Mouse (Mus musculus) regulatory T cell (primary cell): ENCODE data around the gene Sstr3.

Experiments used
- in situ Hi-C: fragments of 300-600 bp; cut with MboI, MseI; formaldehyde crosslinking; loops from one replicate; pipeline ENCODE4 v1.15.1; 2025; ENCODE audit warnings: high pct_unique_total_duplicates

The Sstr3 gene

DNA sequence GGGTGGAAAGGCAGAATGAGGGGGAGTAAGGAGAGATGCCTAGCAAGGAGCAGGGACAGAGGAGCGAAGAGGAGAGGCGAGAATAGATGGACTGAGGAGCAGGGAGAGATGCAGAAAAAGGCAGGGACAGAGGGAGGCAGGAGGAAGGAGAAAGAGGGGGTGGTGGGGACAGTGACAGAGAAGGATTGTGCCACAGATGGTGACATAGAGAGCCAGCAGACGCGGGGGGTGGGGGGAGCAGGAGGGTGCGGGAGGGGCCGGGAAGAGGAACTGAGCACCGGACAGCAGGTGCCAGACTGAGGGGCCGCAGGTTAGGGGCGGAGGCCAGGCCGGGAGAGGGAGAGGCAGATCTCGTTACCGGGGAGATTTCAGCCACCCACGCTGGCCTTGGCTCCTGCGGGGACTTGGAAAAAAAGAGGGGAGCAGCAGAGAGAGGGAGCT lies at the start of gene Sstr3:
Gene Sstr3, minus strand, starts transcription at position 125 of the 441 bp plus-strand sequence.
- in situ Hi-C loops, result loop anchor here (5.0 kb wide), 1 partner anchor 182 kb away; no protein-coding TSS in a partner anchor

DNA sequence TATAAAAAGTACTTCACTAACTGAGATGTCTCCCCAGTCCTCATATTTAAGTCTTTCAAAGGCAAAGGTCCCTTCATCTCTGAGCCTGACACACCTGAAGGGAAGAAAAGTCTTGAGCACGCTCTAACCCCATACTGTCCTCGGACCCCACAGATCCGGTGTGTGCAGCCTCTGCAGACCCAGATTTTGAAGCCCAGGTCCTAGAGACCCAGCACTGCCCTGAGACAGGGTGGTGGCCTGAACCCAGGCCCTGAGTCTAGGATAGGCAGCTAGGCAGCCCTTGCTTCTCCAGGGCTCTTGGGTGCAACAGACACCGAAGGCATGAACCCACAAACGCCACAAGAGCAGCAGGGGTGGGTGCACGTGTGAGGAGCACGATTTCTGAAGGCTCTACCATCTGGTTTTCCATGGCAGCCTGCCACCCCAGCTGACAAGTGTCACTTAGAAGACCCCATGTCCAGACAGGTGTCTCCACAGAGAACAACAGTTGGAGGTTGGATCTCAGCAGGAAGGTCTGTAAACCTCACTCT lies 49.5 kb upstream of the Sstr3 start:
- in situ Hi-C loops, result loop anchor here (25.0 kb wide), 1 partner anchor 1468 kb away; no protein-coding TSS in a partner anchor

DNA sequence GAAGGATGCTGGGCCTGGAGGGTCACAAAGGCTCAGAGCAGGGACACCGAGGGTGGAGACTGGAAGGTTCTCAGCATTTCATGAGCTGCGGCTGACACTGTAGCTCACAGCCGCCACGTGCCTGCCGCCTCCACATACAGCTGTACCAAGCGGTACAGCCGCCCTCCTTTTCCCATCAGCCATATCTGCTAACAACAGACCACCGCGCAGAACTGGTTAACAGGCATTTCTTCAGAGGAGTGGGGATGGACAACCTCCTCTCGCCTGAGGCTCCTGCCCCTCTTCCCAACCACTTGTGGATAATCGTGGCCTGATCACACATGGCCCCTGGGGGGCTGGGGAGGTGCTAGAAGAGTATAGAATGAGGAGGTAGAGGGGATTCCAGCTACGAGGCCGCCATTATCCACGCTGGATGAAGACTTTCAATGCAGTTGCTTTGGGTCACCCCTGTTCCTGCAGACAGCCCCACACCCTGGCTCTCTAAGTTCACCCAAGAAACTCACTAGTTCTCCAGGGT lies 48.0 kb upstream of the Sstr3 start:
- in situ Hi-C loops, result loop anchor here (25.0 kb wide), 1 partner anchor 1470 kb away; no protein-coding TSS in a partner anchor

GRCm38 (mm10) chr15:78591680-78592451 lies 47.4 kb upstream of the Sstr3 start:
- in situ Hi-C loops, result loop anchor here (25.0 kb wide), 1 partner anchor 1470 kb away; no protein-coding TSS in a partner anchor

DNA sequence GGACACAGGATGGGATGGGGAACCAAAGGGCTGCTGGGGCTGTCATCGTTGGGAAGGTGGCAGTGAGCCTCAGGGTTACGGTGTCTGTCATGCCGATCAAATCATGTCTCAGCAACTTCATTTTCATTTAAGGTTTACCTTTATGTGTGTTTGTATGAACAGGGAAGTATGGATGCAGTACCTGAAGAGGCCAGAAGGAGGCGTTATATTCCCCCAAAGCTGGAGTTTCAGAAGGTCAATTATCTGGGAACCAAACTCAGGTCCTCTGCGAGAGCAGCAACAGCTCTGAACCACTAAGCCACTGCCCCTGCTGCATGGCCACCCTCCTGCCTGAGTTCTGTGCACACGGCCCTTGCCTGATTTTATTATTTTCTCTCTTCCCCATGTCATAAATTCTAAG lies 46.3 kb upstream of the Sstr3 start:
- in situ Hi-C loops, result loop anchor here (25.0 kb wide), 1 partner anchor 1472 kb away; no protein-coding TSS in a partner anchor

DNA sequence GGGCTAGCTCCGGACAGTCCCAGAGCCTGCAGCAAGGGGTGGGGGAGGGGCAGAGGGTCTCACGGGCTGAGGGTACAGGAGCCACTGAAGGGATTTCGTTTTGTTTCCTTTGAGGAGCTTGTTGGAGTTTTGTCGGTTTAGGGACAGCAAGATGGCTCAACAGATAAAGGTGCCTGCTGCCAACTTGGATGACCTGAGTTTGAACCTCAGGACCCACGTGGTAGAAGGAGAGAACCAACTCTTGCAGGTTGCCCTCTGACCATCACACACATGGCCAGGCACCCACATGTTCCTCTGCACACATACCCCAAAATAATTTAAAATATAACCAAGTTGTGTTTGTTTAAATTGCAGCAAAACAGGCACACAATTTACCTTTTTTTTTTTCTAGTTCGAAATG lies 45.5 kb upstream of the Sstr3 start:
- in situ Hi-C loops, result loop anchor here (5.0 to 25.0 kb wide), 2 partner anchors 32 to 1472 kb away; no protein-coding TSS in a partner anchor

GRCm38 (mm10) chr15:78588900-78589299 lies 44.4 kb upstream of the Sstr3 start:
- in situ Hi-C loops, result loop anchor here (5.0 to 25.0 kb wide), 2 partner anchors 33 to 1473 kb away; no protein-coding TSS in a partner anchor

- in situ Hi-C loops, result loop anchor here (5.0 to 25.0 kb wide), 2 partner anchors 34 to 1474 kb away; no protein-coding TSS in a partner anchor
Measured at GRCm38 (mm10) chr15:78588049-78588448, 43.6 kb upstream of the Sstr3 start.

- in situ Hi-C loops, result loop anchor here (5.0 to 25.0 kb wide), 2 partner anchors 35 to 1475 kb away; no protein-coding TSS in a partner anchor
Measured at GRCm38 (mm10) chr15:78587050-78587994, 42.8 kb upstream of the Sstr3 start.

DNA sequence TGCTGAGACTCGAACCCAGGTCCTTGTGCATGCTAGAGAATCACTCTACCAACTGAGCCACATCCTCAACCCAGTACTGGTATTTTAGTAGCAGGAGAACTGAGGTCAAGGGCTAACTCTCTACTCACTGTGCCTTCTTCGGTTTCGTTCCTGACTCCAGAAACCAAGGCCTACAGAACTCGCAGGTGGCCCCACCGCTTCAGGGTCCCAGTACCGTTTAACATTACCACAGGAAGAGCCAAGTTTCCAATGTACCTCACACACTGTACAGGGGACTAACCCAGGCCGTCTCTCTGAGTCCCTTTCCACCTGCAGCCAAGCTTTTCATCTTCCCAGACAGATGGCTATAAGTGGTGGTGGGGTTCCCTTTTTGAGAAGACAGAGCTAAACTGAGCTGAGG lies 40.9 kb upstream of the Sstr3 start:
- in situ Hi-C loops, result loop anchor here (5.0 to 25.0 kb wide), 2 partner anchors 37 to 1477 kb away; no protein-coding TSS in a partner anchor

GRCm38 (mm10) chr15:78583352-78583751 lies 38.9 kb upstream of the Sstr3 start:
- in situ Hi-C loops, result loop anchor here (25.0 kb wide), 1 partner anchor 1479 kb away; no protein-coding TSS in a partner anchor

DNA sequence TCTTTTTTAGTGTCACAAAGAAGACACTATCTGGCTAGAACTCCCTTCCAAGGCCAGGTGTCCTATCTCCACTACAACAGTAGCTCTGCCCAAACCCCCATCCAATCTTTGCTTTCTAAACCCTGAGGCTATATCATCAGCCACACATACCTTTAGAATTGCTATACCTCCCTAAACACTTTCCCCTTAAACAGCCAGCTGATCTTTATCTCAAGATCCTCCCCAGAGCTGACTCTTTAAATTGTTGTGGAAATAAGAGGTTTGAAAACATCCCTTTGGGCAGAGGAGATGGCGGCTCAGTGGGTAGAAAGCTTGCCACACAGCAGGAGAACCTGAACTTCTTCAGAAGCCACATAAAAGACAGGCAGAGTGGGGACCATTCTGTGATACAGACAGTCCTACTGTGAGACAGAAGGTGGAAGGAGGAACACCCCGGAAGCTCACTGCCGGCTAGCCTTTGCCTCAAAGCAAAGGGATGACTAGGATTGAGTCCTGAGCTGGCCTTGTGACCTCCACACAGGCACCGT lies 31.9 kb upstream of the Sstr3 start:
- in situ Hi-C loops, result loop anchor here (25.0 kb wide), 1 partner anchor 1486 kb away; no protein-coding TSS in a partner anchor

DNA sequence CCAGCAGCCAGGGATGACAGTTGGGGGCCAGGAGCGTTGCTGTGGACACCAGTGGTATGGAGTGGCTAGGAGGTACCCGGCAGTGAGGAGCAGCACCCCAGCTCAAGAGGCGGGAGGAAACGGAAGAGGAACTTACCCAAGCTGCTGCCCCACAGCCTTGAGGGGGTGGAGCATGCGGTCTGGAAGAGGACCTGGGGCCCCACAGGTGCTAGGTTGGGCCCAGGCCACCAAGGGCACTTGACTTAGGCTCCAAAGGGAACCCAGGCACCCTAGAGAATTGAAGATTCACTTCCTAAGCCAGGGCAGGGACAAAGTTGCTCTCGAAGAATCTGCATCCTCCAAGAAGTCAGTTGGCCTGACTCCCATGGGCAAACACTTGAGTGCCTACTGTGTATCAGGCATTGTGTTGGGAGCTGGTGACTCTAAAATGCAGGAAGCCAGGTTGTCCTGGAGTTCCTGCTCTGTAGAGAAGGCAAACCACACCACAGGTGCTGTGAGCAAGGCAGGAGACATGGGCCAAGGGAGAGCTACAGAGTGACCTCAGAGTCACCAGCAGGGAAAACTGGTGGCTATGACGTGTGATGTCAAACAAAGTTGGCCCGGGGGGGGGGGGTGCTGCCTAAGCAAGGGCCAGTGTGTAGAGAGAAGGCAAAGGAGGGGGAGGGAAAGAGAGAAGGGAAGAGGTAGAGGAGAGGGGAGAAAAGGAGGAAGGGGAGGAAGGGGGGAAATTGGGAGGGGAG lies 28.3 kb upstream of the Sstr3 start, which contains the start of gene Rac2:
Gene Rac2, minus strand, starts transcription at position 126 of the 740 bp plus-strand sequence.
- in situ Hi-C loops, result no loop called here

DNA sequence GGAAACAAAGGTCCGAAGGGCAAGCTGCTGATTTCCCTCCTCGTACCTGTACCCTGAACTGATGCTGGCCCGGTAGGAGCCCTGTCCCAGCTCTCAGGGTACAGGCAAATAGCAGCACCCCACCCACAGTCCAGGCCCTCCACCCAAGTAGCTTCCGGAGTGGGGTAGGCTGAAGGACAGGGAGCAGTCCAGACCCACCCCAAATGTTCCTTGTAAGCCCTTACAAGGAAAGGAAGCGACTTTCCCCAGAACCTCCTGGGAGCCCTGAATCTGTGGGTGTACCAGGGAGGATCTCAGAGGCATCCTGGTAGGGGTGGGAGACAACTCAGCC lies 27.8 kb upstream of the Sstr3 start:
- in situ Hi-C loops, result no loop called here

DNA sequence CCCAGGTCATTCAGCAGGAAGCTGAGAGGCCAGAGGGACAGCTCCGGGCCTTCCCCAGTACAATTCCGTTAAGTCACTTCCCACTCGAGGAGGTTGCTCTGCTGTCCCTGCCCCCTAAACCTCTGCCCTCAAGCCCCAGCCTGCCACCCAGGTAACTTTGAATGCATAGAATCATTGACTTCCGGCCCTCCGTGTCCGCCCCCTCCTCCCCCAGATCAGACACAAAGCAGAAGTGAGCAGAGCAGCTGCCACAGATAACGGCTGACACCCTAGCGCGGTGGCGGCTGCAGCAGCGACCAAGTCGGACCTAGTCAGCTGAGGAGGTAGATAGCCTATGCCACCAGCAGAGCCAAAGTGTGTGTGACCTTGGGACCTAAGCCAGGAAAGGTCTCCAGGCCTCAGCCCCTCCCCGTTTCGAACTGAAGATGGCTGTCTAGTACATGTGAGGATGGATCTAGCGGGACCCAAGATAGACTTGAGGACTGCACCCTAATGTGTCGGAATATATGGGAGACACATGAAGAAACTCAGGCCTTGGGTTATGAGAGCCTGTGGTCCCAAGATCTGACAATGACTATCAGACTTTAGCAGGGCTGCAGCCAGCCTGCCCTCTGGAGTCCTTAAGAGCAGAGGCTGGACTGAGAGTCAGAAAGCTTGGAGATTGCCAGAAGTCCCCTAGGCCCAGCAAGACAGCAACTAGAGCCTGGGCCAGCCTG lies 27.2 kb upstream of the Sstr3 start:
- in situ Hi-C loops, result no loop called here

GRCm38 (mm10) chr15:78570170-78570569 lies 25.7 kb upstream of the Sstr3 start:
- in situ Hi-C loops, result no loop called here

- in situ Hi-C loops, result no loop called here
Measured at GRCm38 (mm10) chr15:78567608-78568120, 23.2 kb upstream of the Sstr3 start.

- in situ Hi-C loops, result no loop called here
Measured at GRCm38 (mm10) chr15:78564764-78565435, 20.4 kb upstream of the Sstr3 start.

- in situ Hi-C loops, result no loop called here
Measured at GRCm38 (mm10) chr15:78563937-78564336, 19.5 kb upstream of the Sstr3 start.
